Mouse (Mus musculus): ENCODE data around the gene Clba1.

The Clba1 gene

DNA sequence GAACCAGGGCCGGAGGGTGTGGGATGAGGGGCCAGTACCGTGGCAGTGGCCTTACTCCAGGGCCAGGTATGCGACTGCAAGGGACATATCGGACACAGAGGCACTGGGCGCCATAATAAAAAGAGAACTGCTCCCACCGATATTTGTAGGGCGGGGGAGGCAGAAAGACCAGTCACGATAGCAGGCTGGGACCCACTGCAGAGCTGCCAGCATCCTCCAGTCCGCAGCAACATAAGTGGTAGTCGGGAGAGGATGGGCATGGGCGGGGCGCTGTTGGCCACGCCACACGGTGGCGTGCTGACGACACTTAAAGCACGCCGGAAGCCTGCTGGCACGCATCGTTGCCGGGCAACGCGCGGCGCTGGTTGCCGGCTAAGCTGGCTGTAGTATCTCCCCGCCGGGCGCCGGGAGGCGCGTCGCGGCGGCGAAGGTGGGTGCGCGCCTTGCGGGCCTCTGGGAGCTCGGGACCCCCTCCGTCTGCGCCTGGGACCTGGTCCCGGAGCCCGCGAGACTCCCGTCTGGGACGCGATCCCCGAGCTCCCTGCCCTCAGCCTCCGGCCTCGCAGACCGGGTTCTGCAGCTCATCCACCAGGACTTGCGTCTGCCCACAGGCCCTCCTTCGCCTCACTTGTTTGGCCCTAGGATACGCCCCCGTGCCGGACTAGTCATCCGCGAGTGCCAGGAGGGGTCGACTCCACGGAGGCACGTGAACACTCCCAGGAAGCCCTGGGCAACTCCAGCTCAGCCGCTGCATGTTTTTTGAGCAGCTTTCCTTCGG, at the start of gene Clba1:
Gene Clba1, plus strand, starts transcription at position 351 of the 778 bp plus-strand sequence.
- DNase-seq (ENCODE audit: low spot score): peak; percentile 93

DNA sequence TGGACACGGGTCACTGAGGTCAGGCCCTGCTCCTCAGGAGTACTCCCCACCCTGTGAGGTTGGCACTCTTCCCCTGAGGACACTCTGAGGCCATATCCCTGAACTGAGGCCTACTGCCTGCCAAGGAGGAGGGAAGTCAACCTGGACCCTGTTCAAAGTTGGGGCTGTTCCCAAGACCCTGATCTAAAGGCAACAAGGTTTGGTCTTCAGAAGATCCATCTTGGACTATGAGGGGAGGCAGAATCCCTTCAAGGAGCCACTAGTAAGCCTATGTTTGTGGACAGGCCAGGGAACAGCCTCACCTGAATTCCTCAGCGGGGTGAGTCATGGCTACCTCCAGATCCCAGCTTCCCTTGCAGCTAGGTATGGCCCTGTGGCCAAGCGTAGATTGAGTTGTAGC, 49.3 kb upstream of the Clba1 start:
- DNase-seq (ENCODE audit: low spot score): no peak

DNA sequence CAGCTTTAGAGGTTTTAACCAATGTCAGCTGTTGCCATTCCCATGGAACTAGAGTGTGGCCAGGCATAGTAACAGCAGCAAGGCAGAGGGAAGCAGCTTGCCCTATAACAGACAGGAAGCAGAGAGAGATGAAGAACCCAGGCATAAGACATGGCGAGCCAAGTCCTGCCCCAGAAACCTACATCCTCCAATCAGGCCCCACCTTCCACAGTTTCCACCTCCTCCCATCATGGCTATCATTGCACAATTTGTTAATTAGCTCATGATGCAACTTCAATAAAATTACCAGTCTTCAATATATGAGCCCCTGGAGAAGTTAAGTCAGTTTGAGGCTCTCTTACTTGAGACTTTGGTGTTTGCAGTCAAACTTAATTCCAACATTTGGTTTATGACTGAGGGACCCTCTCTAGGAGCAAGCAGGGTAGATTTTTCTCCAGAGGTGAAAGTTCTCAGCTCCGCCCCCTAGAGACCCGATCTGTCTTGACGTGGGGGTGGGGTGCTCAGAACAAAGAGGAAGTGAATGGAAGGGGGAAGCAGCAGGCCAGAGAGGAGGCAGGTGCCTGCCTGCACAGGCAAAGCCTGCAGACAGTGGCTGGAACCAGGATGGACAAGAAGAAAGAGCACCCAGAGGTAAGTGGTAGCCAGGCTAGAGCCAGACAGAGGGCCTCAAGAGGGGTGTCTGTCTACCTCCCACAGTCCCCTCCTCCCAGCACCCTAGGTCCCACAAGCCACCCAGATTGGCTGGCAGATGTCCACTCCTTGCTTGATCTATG, 48.4 kb upstream of the Clba1 start, which contains the start of gene Pld4:
Gene Pld4, plus strand, starts transcription at position 502 of the 773 bp plus-strand sequence.
- DNase-seq (ENCODE audit: low spot score): peak; percentile 53

DNA sequence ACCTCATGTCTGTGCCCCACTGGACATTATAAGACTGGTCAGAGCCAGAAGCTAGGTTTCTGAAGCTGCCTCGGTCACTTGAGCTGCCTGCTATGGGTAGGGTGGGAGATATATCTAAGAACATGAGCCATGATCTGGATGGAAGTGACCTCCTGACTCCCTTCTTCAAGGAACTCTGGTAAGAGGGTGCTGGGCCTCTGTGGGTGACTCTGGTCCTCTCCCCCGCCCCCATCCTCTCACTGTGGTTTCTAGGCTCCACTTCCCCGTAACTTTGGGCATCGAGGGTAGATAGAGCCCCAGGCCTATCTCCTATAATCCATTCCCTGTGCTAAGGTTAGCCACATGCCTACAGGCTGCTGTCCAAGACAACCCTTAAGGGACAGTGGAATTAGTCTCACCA, 47.3 kb upstream of the Clba1 start:
- DNase-seq (ENCODE audit: low spot score): no peak

DNA sequence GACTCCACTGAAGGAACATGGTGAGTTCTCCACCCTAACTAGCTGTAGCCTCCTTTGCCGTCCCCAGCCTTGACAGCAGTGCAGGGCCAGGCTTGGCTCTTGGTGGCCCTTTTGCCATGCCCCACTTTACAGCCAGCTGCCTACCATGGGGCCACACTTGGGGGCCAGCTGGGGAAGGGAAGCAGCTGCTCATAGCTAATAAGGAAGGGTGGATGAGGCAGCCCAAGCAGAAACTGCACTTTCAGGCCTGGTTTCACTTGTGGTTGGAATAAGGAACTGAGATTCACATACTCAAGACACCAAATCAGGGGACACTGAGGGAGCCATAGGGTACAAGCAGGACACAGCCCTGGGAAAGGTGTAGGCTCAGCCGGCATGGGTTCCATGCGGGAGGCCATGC, 46.7 kb upstream of the Clba1 start:
- DNase-seq (ENCODE audit: low spot score): peak; percentile 49

DNA sequence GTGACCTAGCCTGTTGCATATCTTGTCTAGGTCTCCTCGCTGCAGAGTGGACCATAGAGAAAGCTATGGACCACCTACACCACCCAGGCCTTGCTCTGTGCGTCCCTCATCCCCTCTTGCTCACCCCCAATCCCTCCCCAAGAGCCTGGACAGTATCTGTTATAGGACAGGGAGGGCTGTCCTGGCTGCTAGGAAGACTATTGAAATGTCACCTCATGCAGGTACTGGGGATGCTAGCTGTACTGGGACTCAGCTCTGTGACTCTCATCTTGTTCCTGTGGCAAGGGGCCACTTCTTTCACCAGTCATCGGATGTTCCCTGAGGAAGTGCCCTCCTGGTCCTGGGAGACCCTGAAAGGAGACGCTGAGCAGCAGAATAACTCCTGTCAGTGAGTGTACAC, 45.6 kb upstream of the Clba1 start:
- no peak for DNase-seq (ENCODE audit: low spot score)

DNA sequence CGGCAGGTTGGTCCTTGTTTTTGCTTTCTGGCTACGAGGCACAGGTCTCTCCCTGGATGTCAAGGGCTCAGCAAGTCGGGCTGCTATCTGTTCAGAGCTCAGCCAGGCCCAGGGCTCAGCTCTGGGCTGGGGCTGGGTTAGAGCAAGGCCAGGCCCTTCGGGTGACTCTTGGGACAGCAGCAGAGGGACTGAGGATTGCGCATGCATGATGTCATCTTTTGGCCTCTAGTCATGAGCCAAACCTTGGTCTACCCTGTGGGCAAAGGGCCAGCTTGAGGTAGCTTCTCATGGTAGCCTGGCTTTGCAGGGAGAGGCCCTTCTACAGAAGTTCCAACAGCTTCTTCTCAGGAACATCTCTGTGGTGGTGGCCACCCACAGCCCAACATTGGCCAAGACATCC, 44.6 kb upstream of the Clba1 start:
- DNase-seq (ENCODE audit: low spot score): no peak

DNA sequence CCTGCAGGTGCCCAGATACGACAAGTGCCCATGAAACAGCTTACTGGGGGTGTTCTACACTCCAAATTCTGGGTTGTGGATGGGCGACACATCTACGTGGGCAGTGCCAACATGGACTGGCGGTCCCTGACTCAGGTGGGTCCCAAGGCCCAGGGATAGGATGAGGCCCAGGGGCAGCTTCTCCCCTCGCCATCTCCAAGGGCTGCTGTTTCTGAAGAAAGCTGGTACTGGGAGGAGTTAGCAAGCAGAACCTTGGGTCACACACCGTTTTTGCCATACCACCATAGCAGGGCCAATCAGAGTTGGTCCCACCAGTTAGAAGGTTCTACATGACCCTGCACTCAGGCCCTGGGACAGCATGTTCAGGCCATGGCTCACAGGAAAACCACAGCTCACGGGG, 43.7 kb upstream of the Clba1 start:
- DNase-seq (ENCODE audit: low spot score): no peak

DNA sequence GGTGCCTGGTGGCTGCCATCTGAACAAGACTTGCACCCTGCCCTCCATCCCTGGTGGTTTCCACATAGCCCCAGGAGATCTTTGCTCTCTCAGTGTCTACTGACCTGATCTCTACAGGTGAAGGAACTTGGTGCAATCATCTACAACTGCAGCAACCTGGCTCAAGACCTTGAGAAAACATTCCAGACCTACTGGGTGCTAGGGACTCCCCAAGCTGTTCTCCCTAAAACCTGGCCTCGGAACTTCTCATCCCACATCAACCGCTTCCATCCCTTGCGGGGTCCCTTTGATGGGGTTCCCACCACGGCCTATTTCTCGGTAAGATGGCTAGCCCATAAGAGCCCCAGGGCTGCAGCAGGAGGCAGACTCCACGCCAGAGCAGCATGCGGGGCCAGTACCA, 42.2 kb upstream of the Clba1 start:
- no peak for DNase-seq (ENCODE audit: low spot score)

DNA sequence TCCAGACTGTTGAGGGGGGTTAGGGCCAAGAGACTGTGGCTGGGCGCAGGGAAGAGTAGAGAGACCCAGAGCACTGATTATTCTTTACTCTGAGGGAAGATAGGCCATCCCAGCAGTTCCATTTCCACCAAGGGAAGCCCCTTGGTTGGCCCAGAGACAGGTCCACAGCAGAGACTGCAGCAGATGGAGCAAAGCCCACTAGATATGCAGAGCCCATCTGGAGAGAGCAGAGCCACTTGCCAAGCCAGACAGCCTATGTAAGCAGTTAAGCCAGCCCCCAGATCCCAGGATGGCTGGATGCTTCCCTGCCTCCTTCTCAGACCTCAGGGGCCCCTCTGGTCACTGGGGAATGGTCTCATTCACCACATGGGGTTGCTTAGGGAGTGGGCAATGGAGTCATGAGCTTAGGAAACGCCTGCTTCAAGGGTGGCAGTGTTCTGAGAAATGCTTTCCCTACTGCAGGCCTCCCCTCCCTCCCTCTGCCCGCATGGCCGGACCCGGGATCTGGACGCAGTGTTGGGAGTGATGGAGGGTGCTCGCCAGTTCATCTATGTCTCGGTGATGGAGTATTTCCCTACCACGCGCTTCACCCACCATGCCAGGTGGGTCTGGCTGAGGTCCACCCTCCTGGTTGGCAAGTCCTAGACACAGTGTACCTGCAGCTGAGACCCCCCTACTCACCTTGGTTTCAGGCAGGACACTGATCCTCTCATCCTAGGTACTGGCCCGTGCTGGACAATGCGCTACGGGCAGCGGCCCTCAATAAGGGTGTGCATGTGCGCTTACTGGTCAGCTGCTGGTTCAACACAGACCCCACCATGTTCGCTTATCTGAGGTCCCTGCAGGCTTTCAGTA, 41.5 kb upstream of the Clba1 start:
- DNase-seq (ENCODE audit: low spot score): no peak

DNA sequence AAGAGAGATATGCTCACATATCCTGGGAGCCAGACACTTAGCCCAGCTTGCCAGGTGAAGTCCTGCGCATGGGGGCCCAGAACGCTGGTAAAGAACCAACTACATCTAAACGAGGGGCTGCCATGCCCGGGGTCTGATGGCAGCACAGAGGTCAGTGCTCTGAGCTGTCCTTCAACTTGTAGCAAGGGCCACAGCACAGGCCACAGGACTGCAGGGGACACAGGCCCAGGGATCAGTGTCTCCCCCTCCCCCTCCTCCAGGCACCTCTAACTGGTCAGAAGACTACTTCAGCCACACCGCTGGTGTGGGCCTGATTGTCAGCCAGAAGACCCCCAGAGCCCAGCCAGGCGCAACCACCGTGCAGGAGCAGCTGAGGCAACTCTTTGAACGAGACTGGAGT, 40.6 kb upstream of the Clba1 start:
- DNase-seq (ENCODE audit: low spot score): no peak

DNA sequence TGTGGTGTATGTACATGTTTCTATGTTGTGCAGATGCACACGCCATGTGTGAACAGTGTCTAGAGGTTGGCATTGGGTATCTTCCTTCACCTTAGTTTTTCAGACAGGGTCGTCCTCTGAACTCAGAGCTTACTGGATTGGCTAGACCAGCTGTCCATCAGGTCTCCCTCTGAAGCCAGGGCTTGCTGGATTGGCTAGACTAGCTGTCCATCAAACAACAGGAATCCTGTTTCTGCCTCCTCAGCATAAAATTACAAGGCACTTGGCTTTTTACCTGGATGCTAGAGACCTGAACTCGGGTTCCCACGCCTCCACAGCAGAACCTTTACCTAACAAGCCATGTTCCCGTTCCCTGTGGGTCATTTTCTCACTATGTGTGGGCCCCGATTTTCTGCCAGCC, 39.7 kb upstream of the Clba1 start:
- DNase-seq (ENCODE audit: low spot score): no peak

DNA sequence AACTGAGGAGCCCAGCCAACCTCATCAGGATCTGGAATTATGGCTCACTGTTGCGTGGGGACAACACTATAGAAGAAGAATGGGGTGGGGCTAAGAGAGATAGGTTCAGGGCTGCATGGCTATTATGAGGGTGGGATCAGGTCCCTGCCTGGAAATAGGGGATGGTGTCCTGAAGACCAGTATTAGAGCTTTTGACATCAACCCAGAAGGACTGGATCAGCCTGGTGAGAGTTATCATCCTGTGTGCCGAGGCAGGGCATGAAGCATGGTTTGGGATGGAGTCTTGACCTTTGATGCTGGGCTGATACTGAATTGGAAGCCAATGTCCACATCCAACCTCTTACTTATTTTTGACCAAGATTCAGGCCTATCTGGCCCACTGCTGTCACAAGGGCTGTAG, 39.0 kb upstream of the Clba1 start:
- no peak for DNase-seq (ENCODE audit: low spot score)

DNA sequence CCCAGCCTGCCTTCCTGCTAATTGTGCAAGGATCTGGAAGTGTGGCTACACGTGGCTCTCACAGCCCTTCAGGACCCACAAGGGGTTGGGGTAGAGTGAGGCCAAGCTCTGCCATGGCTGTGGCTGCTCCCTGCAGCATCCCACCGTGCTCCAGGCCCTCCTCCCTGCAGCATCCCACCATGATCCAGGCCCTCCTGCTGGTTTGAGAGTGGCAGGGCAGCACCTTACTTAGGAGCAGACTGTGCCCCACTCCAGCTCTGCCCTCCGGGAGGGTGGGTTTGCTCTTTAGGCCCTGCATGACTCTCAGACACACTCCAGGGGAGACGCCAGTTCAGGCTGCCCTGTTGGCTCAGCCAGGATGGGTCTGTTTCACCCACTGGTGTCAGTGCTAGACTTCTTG, 38.3 kb upstream of the Clba1 start:
- DNase-seq (ENCODE audit: low spot score): no peak

DNA sequence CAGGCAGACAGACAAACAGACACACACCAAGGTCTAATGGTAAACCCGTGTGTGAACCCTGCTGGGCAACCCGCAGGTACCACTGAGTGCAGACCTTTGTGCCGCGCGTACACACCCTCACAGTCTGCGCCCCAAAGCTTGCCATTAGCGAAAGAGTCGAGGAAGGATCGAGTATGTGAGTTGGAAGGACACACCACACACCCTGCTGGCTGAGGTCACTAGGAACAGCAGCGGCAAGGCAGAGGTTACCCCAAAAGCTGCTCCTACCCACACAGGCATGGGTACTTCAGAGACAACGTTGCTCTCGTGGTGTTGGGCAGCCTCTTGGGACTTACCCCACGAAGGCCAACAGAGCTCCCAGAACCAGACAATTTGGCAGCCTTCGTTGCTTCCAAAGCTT, 36.4 kb upstream of the Clba1 start:
- DNase-seq (ENCODE audit: low spot score): no peak

DNA sequence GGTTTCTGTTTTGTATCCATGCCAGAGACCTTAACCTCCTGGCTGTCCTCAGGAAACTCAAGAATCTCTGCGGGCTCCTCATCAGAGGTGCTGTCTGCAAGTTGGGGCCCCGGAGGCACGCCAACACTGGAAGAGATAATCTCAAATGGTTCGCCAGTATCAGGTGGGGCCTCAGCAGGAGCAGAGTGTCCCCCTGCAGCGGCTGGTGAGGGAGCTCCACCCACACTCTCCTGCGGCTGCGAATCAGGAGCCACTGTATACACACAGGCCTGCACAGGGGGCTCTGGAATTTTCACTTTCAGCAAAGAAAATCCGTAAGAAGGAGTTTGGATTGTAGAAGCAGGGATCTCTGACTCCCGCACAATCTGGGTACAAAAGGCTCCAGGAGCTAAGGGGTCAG, 35.4 kb upstream of the Clba1 start:
- no peak for DNase-seq (ENCODE audit: low spot score)

DNA sequence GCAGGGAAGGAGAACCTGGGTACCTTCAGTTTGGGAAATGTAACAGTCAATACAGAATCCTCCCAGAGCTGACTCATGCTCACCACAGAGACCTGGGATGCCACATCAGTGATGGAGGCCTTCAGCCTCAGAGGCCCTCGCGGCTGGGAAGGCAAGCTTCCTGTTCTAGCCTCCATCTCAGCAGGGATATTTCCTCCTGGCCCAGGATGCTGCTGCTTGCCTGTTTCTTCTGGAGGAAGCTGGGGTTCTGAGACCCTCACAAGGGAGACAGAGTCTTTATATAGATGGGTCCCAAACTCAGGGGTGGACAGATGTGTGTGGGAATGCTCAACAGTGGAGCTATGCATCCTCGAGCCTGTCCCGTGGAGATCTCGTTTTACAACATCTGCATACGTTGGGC, 34.7 kb upstream of the Clba1 start:
- no peak for DNase-seq (ENCODE audit: low spot score)

DNA sequence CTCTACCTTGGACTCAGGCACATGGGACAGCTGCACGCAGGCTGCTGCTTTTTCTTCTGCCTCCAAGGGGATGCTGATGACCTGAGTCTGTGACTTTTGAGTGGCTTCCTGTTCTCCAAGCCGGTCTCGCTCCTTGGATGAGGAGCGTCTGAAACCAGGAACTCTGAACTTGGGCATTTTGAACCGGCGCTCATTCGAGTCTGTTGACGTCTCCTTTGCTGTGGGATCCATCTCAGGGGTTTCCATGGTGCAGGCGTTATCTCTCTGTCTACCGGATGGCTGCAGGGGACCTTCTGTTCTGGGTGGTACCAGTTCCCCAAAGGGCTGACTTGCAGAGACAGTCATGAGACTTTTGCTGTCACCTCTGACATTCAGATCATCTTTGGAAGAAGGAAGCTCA, 34.3 kb upstream of the Clba1 start:
- no peak for DNase-seq (ENCODE audit: low spot score)

DNA sequence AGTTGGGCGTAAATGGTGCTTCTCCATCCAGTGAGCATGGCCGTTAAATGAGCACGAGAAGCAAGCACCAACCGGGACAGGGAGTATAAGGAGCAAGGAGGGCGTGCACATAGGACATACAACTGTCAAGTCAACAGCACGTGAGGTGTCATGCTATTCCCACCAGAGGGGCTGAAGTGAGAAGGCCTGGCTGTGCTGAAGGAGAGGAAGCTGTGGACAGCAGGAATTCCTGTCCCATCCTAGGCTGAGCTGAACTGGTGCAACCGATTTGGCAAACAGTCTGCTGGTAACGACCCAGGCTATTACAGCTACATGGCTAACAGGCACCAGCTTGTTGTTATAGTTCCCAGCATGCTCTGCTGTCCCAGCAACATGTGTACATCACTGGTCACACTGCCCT, 17.7 kb upstream of the Clba1 start:
- DNase-seq (ENCODE audit: low spot score): no peak

DNA sequence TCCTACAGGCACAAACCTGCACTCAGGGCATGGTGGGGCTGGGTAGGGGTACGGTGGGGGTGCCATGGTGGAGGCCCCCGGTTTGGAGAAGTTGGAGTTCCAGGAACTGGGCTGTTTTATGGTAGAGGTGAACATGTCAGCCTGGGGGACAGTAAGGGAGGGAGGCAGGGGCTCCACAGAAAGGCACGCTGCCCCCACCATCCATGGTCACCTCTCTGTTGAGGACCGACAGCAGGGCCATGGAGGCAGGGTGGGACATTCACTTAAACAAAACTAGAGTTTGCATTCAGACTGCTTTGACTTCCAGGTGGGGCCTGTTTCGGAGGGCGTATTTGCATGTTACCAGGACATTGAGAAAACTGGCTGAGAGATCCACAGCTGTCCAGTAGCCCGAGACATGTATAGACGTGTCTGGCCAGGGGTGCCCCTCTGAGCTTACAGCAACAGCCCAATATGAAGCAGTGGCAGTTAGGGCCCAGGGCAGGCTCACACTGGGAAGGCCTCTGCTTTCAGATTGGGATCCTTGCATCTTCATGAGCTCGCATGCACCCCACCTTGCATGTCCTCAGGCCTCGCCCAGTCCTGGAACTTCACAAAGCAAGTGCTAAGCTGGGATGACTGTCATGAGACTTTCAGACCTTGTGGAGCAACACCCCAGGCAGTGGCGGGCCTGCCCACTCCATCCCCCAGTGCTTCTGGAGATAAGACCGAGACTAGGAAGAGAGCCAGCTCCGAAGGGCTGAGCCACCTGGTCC, 15.0 kb upstream of the Clba1 start:
- peak; percentile 61 for DNase-seq (ENCODE audit: low spot score)

DNA sequence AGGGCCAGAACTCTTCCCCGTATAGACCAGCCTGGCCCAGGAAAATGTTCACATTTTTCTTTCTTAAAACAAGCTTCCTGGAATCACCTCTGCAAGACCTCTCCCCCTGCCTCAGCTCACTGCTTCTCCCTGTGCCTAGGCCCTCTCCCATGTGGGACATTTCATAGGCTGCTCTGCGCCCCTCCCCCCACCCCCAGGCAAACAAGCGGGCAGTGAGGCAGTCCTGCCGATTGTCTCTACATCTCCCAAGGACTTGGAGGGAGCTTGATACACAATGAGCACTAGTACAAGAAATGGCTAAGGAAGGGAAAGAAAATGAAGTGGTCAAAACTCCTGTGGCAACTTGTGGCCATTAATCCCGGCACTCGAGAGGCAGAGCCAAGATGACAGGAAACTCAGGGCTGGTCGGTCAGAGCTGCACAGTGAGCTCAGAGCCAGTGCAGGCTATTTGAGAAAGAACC, 14.4 kb upstream of the Clba1 start:
- no peak for DNase-seq (ENCODE audit: low spot score)

DNA sequence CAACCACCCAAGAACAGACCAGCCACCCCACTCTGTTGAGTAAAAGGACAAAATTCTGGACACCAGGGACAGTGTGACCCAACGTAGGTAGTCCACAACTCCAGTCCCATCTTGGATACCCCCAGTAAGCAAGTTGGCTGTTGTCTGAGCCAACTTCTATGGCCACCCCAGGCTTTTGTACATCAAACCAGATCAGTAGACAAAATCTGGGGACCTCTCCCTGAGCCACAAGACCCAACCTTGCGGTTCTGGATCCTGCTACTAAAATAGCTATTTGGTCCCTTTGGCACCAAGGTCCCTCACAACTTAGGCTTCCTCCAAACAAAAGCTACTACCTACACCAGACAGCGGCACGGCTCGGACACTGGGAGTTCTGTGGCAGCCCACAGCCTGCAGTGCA, 13.7 kb upstream of the Clba1 start:
- DNase-seq (ENCODE audit: low spot score): no peak
